Mouse (Mus musculus): ENCODE measurements around the gene Itgb1bp1.

The Itgb1bp1 gene

GRCm38 (mm10) chr12:21241965-21242364 lies 44.1 kb downstream of the Itgb1bp1 start:
- DNase-seq = no peak

GRCm38 (mm10) chr12:21234560-21234959 lies 51.5 kb downstream of the Itgb1bp1 start:
- DNase-seq = no peak

GRCm38 (mm10) chr12:21233727-21234126 lies 52.4 kb downstream of the Itgb1bp1 start:
- DNase-seq = no peak

DNA sequence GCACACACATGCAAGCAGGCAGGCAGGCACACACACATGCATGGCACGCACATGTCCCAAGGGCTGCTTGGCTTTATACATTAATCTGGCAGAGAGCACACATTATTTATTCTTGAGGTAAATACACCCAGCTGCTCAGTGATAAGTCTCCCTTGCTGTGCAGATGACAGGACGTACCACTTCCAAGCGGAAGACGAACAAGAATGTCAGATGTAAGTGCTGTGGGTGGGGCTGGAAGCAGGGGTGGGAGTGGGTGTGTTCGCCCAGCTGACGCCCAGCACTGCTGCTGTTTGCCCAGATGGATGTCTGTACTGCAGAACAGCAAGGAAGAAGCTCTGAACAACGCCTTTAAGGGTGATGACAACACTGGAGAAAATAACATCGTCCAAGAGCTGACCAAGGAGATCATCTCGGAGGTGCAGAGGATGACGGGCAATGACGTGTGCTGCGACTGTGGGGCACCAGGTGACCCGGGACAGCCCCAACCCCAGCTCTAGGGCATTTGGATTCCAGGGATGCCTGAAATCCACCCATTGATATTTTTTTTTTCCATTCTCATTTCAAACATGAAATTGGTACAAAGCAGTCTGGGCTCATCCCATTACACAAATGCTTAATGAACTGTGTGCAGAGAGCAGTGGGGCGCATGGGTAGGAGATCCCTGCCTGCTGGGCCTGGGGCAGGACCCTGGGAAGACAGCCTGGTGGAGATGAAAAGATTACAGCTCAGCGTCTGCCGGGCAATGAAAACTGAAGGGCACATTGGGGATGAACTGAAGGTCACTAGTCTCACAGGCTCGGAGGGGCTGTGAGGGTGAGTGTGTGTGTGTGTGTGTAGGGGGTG lies 56.8 kb downstream of the Itgb1bp1 start:
- DNase-seq = no peak

GRCm38 (mm10) chr12:21228650-21229049 lies 57.4 kb downstream of the Itgb1bp1 start:
- no peak for DNase-seq

DNA sequence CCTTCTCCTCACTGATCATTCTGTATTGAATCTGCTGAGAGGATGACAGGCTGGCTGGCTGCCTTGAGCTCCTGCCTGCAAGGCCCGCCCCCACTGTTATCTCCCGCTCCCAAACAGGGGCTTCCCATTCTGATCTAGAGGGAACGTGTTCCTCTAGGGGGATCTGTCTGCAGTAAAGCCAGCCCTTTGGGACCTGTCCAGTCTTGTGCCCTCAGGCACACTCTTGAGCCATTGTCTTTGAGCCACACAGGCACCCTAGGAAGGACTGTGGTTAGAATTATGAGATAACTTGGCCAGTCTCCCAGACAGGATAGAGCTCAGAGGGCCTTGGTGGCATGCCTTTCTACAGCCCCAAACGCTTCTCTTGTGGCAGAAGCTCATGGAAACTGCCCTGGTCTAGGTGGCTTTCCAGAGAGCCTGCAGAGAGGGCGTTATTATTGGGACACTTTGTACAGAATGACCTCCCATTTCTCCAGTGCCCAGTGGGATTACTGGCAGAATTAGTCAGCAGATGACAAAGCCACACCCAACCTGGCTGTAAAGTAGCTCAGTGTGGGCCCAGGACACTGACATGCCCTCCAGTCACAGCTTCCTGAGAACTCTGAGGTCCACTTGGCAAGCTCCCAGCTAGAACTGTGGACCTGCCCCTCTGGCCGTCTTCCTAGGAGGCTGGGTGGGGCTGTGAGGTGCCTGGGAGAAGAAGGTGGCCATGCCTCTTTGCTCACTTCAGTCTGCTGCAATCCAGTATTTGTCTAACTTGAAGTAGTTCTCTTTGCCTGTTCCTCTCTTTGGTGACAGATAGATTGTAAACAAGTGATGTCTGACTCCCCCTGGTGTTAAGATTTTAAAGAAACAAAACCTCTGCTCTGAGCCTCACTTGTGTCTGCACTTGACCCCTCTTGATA lies 58.8 kb downstream of the Itgb1bp1 start:
- DNase-seq = peak; percentile 91 to 94

- DNase-seq = no peak
Observed at GRCm38 (mm10) chr12:21226316-21226715, 59.8 kb downstream of the Itgb1bp1 start.

DNA sequence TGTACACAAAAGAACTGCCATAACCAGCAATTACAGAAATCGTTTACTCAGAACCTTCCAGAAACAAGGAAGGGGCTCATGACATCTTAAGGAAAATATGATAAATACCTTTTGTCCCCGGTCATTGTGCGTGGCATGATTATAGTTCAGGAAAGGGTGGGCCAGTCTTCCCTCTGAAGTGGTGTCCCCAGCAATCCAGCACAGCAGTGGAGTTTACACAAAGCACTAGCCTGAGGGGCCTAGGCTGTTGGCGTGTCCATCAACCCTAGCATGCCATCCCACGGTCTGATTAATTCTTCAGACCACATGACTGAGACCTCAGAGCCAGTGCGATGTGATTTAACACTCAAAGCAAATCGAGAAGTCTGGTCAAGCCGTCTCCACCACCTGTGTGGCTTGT lies 60.7 kb downstream of the Itgb1bp1 start:
- peak in 1 of 2 experiments; percentile 33 for DNase-seq

- no peak for DNase-seq
Observed at GRCm38 (mm10) chr12:21223923-21224322, 62.2 kb downstream of the Itgb1bp1 start.

GRCm38 (mm10) chr12:21220596-21220995 lies 65.5 kb downstream of the Itgb1bp1 start:
- DNase-seq = no peak

DNA sequence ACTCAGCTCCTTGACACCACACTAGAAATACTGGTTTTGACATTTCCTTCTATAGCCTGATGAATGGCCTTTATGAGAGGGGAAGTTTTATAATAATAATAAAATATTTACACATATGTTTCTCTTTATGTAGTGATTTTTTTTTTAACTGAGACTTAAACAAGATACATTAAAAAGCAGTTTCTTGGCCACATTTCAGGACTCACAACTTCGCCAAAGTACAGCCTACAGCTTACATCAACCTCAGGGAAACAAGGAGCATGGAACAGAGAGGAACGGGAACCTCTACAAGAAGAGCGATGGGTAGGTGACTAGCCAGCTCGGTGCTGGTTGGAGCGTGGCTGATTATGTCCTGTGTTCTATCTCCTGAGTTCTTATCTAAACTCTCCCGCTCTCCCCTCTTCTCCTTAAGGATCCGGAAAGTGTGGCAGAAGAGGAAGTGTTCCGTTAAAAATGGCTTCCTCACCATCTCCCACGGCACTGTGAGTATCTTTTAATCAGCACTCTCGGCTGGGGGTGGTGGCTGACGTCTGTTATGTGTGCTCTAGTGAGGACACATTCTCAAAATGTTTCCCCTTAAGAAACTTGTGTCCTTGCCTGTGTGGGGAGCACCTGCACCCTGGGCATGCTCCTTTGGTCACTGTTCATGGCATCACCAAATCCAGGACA lies 68.2 kb downstream of the Itgb1bp1 start:
- DNase-seq = no peak

GRCm38 (mm10) chr12:21214551-21215165 lies 71.4 kb downstream of the Itgb1bp1 start:
- no peak for DNase-seq

DNA sequence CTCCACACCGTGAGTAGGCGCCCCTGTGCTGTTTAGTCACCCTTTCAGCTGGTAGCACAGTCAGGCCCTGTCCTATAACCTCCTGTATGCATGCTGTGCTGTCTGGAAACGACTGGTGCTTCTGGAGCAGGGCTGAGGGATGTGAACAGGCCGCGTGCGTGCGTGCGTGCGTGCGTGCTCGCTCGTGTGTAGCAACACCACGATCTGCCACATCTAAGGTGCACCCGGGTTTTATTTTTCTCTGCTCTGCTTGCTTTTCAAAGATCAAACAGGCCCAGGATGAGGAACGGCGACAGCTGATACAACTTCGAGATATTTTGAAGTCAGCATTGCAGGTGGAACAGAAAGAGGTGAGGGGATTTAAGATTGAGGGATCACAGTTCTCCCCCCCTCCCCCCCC lies 73.2 kb downstream of the Itgb1bp1 start:
- DNase-seq = no peak

DNA sequence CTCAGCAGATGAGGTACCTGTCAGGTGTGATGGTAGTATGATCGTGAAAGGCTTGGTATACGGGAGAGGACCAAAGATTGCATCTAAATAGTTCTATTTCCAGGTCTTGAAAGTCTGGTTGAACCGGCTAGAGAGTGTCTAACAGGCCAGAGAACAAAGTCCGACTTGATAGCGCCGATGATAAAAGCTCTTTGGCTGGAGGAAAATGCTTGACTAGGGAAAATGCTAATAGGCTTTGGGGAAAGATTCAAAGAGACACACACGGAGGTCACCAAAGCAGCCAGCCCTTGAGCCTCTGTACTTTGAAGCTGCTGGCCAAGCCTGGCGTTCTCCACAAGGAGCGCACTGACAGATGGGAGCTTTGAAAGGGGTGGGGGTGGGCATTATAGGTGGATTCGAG lies 76.8 kb downstream of the Itgb1bp1 start:
- peak in 1 of 2 experiments; percentile 29 for DNase-seq

GRCm38 (mm10) chr12:21208172-21208795 lies 77.8 kb downstream of the Itgb1bp1 start:
- DNase-seq = no peak

- DNase-seq = no peak
Observed at GRCm38 (mm10) chr12:21207422-21207821, 78.7 kb downstream of the Itgb1bp1 start.

DNA sequence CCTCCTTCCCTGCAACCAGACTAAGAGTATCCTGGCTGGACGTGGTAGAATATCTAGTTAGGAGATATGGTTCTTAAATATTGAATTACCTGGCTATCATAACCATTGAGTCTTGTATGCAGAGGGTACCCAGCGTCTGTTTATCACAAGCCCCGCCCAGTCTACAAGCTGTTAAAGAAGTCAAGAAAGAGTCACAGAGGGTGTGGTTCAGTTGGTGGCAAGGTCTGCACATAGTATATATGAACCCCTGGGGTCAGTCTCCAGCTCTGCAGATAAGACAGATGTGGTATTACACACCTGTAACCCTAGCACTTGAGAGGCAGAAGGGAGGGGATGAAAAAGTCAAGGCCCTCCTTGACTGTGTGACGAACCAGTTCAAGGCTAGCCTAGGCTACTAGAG lies 80.3 kb downstream of the Itgb1bp1 start:
- no peak for DNase-seq

DNA sequence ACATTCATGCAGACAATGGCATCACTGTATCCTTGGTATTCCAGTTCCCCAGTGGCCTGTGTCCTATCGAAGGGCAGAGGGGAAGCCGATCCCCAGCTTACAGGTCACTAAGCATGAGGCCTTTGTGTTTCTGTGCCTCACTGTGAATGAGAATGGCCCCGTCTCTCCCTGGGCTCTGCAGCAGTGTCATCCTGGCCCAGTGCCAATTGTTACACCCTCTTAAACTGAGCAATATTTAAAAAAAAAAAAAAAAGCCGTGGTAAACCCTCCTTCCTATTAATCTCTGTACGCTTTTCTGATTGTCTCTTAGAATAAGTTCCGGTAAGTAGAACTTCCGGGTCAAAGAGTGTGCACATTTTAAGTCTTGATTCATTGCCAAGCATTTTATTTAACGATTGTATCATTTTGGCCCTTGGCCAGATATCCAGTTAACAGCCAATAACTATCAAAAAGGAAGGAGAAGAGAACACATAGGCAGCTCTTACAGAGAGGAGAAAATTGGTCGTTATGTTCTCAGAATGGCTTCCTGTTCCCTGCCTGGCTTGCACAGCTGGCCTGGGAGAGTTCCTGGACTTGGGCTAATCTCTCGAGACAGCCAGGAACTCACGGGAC lies 81.3 kb downstream of the Itgb1bp1 start:
- DNase-seq = peak; percentile 63 to 67

DNA sequence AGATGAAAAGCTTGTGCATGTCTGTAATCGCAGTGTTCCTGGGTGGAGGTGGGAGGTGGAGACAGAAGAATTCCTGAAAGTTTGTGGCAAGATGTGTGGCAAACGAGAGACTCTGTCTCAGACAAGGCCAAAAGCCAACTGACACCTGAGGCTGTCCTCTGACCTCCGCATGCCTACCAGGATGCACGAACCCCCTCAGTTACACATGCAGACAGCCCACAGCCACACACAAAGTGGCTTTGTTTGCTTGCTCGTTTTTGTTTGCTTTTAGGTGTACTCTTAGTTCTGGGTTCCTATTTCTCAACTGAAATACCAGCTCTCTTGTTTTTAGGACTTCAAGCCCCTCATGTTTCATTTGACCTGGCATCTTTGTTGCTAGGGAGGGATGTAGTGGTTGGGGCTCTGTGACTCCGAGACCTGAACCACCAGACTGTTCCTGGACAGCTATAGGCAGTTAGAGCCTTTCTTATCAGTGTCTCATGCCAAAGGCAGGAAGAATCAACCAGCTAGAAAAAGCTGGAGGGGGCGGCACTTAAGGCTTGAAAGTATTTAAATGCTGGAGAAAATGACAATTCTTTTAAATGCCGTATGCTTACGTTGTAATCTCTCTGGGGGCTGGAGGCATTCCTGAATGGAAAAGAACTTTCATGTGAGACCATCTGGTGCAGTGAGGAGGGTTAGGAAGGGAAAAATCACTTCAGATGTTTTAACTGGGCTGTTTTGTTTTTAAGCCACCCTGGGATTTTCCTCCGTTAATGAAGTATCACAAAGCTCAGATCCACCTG lies 84.4 kb downstream of the Itgb1bp1 start:
- DNase-seq = no peak

DNA sequence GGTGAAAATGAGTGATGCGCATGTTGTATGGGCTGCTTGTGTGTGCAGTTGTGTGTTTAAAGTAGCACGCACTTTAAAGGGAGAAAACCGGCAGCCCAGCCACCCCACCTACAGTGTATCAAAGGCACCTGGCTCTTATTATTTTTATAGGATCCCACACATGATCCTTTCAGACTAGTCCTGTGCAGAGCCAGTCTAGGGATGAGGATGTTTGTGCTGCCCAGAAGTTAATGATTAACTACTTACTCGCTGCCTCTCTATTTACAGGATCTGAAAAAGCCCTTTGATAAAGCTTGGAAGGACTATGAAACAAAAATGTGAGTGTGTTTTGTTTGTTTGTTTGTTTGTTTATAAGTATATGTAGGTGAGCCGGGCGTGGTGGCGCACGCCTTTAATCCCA lies 85.5 kb downstream of the Itgb1bp1 start:
- no peak for DNase-seq

DNA sequence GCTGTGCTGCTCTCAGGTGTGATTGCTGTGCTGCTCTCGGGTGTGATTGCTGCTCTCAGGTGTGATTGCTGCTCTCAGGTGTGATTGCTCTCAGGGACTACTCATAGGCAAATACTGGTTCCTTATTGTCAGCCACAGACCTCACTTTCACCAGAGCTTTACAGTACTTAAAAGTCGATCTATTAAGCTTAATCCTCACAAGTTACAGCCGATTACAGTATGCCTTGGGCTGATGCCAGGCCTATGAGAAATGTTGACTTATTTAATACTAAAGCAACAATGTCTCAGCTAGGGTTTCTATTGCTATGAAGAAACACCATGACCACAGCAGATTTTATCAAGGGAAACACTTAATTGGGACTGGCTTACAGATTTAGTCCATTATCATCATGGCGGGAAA lies 89.7 kb downstream of the Itgb1bp1 start:
- DNase-seq = no peak

Measured in kidney, postnatal 36 days (tissue).